Mouse (Mus musculus) large intestine, adult 2 months (tissue): ENCODE measurements around the gene Mc1r. TPM values are rescaled to one million over a fixed set of nuclear protein-coding genes. Genes with fewer than 3 reads are reported as not detected.

Source experiments
- DNase-seq: peaks from one replicate; pipeline ENCODE4 v3.0.0-alpha.2; 2012; ENCODE audit warnings: low read depth, low spot score
- WGBS: fragments of 180-500 bp; shearing (Covaris S2); methylation state at CpG from one replicate; pipeline ENCODE4 v1.1.7; 2018; 5-methylcytosine and 5-hydroxymethylcytosine counted together
- polyA plus RNA-seq: library from polyadenylated mRNA; depleted of rRNA; stranded (reverse); fragments of >200 nt; gene quantifications from 2 replicates; pipeline ENCODE4 v1.2.3, GENCODE M21; 2012; rRNA removed

Gene Mc1r
- not detected in 2 replicates for polyA plus RNA-seq

GRCm38 (mm10) chr8:123406786-123407185 lies at the start of gene Mc1r:
Gene Mc1r (plus strand): TSS chr8:123407107.
- DNase-seq = no peak
- 9% methylated on average over 4 of the region's 4 CpGs for WGBS

- peak; percentile 48 for DNase-seq
- WGBS = 59% methylated on average over 12 of the region's 12 CpGs
These were observed 45.7 kb upstream of the Mc1r start for GRCm38 (mm10) chr8:123361082-123361739.

GRCm38 (mm10) chr8:123373403-123374238 lies 33.3 kb upstream of the Mc1r start, which contains the start of gene Tcf25:
Gene Tcf25 (plus strand): TSS chr8:123373753.
- peak; percentile 76 for DNase-seq
- under 1% methylated on average over 75 of the region's 75 CpGs for WGBS

- under 1% methylated on average over 20 of the region's 20 CpGs for WGBS
- peak; percentile 57 for DNase-seq
These were observed 32.7 kb upstream of the Mc1r start for GRCm38 (mm10) chr8:123374239-123374578.

GRCm38 (mm10) chr8:123375701-123376100 lies 31.2 kb upstream of the Mc1r start:
- 64% methylated on average over 10 of the region's 10 CpGs for WGBS
- no peak for DNase-seq

GRCm38 (mm10) chr8:123376106-123376505 lies 30.8 kb upstream of the Mc1r start:
- WGBS = 68% methylated on average over 8 of the region's 8 CpGs

GRCm38 (mm10) chr8:123381711-123382110 lies 25.2 kb upstream of the Mc1r start:
- WGBS = 93% methylated on average over 4 of the region's 4 CpGs
- DNase-seq = no peak

More at GRCm38 (mm10) chr8:123376106-123376505, 30.8 kb upstream of the Mc1r start:
- DNase-seq = no peak

- no peak for DNase-seq
- 69% methylated on average over 8 of the region's 8 CpGs for WGBS
These were observed 24.4 kb upstream of the Mc1r start for GRCm38 (mm10) chr8:123382516-123382915.

GRCm38 (mm10) chr8:123384883-123385540 lies 21.9 kb upstream of the Mc1r start:
- WGBS = 41% methylated on average over 9 of the region's 9 CpGs
- DNase-seq = no peak

GRCm38 (mm10) chr8:123387041-123387440 lies 19.9 kb upstream of the Mc1r start:
- WGBS = 82% methylated on average over 3 of the region's 3 CpGs
- DNase-seq = no peak

GRCm38 (mm10) chr8:123387801-123388200 lies 19.1 kb upstream of the Mc1r start:
- 76% methylated on average over 8 of the region's 8 CpGs for WGBS
- DNase-seq = no peak

- 36% methylated on average over 7 of the region's 7 CpGs for WGBS
- DNase-seq = no peak
These were observed 17.9 kb upstream of the Mc1r start for GRCm38 (mm10) chr8:123389026-123389425.

- WGBS = 92% methylated on average over 13 of the region's 13 CpGs
- no peak for DNase-seq
These were observed 8.6 kb upstream of the Mc1r start for GRCm38 (mm10) chr8:123398308-123398707.

- no peak for DNase-seq
- WGBS = 92% methylated on average over 9 of the region's 9 CpGs
These were observed 5.0 kb upstream of the Mc1r start for GRCm38 (mm10) chr8:123401936-123402335.

GRCm38 (mm10) chr8:123402730-123403326 lies 4.1 kb upstream of the Mc1r start:
- no peak for DNase-seq
- 76% methylated on average over 9 of the region's 9 CpGs for WGBS

- no peak for DNase-seq
- WGBS = 45% methylated on average over 8 of the region's 8 CpGs
These were observed 2.4 kb upstream of the Mc1r start for GRCm38 (mm10) chr8:123404521-123404920.

- 89% methylated on average over 13 of the region's 13 CpGs for WGBS
These were observed 705 bp downstream of the Mc1r start for GRCm38 (mm10) chr8:123407612-123408011.

GRCm38 (mm10) chr8:123408586-123409544 lies 2.0 kb downstream of the Mc1r start:
- WGBS = 62% methylated on average over 9 of the region's 9 CpGs

More at GRCm38 (mm10) chr8:123407612-123408011, 705 bp downstream of the Mc1r start:
- no peak for DNase-seq

GRCm38 (mm10) chr8:123410049-123410587 lies 3.2 kb downstream of the Mc1r start:
- 63% methylated on average over 8 of the region's 8 CpGs for WGBS
- DNase-seq = no peak

More at GRCm38 (mm10) chr8:123408586-123409544, 2.0 kb downstream of the Mc1r start:
- no peak for DNase-seq
